Mouse (Mus musculus): Measurements from ENCODE around the gene Ip6k2. TPM values are rescaled to one million over a fixed set of nuclear protein-coding genes. Genes with fewer than 3 reads are reported as not detected.

Gene Ip6k2
- total and polyA plus RNA-seq, 3 experiments = 21.3 to 33.7 TPM; not detected in 1

DNA sequence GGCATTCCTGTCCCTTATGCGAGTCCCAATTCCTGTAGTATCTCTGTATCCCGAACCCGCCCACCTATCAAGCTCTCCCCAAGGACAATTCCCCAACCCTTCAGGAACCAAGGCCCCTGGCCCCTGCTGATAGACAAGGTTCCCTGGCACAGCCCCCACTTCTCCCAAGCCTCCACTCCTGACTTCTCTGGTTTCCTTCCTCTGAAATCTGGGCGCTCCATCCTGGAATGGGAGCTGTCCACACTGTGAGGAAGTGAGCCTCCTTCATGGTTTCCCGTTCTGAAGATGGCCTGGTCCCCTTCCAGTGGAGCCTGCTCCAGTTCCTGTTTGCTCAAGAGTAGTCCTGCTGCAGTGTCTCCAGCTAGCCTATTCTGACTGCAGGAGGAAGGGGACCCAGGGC, 25.6 kb downstream of the Ip6k2 start:
- TF ChIP-seq JUND (IDR thresholded peaks at IDR 0.05; ENCODE audit: low read depth, low read length) = no peak
- TF ChIP-seq RAD21 (IDR thresholded peaks at IDR 0.05; ENCODE audit: low read depth, low read length) = no peak
- no peak for TF ChIP-seq GATA1 (IDR thresholded peaks at IDR 0.05; ENCODE audit: low read depth, low read length)
- TF ChIP-seq POLR2AphosphoS5 (IDR thresholded peaks at IDR 0.05; ENCODE audit: borderline replicate concordance, low read depth, low read length) = no peak
- no peak for TF ChIP-seq NRF1 (IDR thresholded peaks at IDR 0.05; ENCODE audit: insufficient read depth, low read depth, low read length, poor library complexity, severe bottlenecking)
- no peak for TF ChIP-seq E2F4 (IDR thresholded peaks at IDR 0.05; ENCODE audit: borderline replicate concordance, low read depth, low read length)
- no peak for TF ChIP-seq KAT2A (conservative IDR thresholded peaks at IDR 0.05; ENCODE audit: low read depth, low read length)
- Histone ChIP-seq H3K27me3 (ENCODE audit: control insufficient read depth in 1 of 2, insufficient read depth in 2 of 2, low read length in 2 of 2) (no peaks in the 10 kb centered on the region), H3K27ac (ENCODE audit: control insufficient read depth, low read depth, low read length) (no peak overlapping the region), H3K4me1 (ENCODE audit: control insufficient read depth in 1 of 2, insufficient read depth in 2 of 2, low read length in 2 of 2) (peaks cover 19 to 27% of the 10 kb centered on the region in 2 experiments), H3K36me3 (ENCODE audit: control insufficient read depth in 1 of 2, insufficient read depth in 2 of 2, low read length in 2 of 2) (peaks cover 0 to 23% of the 10 kb centered on the region in 2 experiments; a peak in 3 of 4 replicates), H3K4me3 (ENCODE audit: control insufficient read depth in 1 of 2, insufficient read depth in 1 of 2, low read depth in 2 of 2, low read length in 2 of 2) (peak overlapping the region in 1 of 2 experiments; percentile 61; a peak in 2 of 4 replicates), H3K9ac (ENCODE audit: control insufficient read depth, low read depth, low read length, poor library complexity, severe bottlenecking) (no peak overlapping the region), H3K79me2 (ENCODE audit: control insufficient read depth, insufficient read depth, low read length, poor library complexity) (peaks cover 2% of the 10 kb centered on the region; the same call in 1 of the 2 replicates), H3K9me3 (replicated peaks; ENCODE audit: insufficient read depth, low read length) (no peaks in the 10 kb centered on the region)
- DNase-seq (ENCODE audit: low read depth, low spot score) = peak; percentile 24

DNA sequence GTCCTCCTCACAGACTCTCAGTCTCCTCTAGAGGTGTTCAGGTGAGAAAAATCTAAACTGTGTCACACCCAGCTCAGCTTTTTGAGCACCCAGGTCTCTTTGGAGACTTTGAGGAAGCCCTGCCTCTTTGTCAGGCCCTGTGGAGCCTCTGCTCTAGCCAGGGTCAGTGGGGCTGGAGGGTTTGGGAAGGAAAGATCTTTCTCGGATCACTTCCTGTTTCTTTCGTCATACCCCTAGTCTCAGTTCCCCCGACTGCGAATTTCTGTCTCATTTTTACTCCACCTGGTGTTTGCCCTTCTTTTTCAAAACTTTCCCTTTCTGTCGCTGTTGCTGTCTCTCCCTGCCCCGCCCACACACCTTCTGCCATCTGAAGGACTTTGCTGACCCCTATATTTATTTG, 26.1 kb downstream of the Ip6k2 start:
- TF ChIP-seq TCF12 (IDR thresholded peaks at IDR 0.05; ENCODE audit: low read depth, low read length) = no peak
- no peak for TF ChIP-seq SMC3 (IDR thresholded peaks at IDR 0.05; ENCODE audit: low read depth, low read length)
- no peak for TF ChIP-seq CTCF (IDR thresholded peaks at IDR 0.05 in 2 of 3, conservative IDR thresholded peaks at IDR 0.05 in 1 of 3; ENCODE audit: control insufficient read depth in 1 of 3, insufficient read depth in 1 of 3, low read depth in 2 of 3, low read length in 3 of 3, poor library complexity in 1 of 3, severe bottlenecking in 1 of 3)
- no peak for TF ChIP-seq TBP (IDR thresholded peaks at IDR 0.05; ENCODE audit: low read depth, low read length)
- no peak for TF ChIP-seq CHD1 (IDR thresholded peaks at IDR 0.05; ENCODE audit: low read depth, low read length)
- TF ChIP-seq HCFC1 (IDR thresholded peaks at IDR 0.05; ENCODE audit: low read depth, low read length) = no peak
- TF ChIP-seq ZNF384 (IDR thresholded peaks at IDR 0.05; ENCODE audit: low read depth, low read length) = no peak
- TF ChIP-seq TAL1 (IDR thresholded peaks at IDR 0.05; ENCODE audit: low read length) = no peak
- TF ChIP-seq GABPA (IDR thresholded peaks at IDR 0.05; ENCODE audit: low read depth, low read length) = no peak
- no peak for TF ChIP-seq BHLHE40 (IDR thresholded peaks at IDR 0.05; ENCODE audit: borderline replicate concordance, low read depth, low read length)
- TF ChIP-seq EP300 (IDR thresholded peaks at IDR 0.05; ENCODE audit: low read depth in 1 of 2, low read length in 2 of 2) = no peak
- no peak overlapping the region for H3K9ac ChIP-seq (ENCODE audit: control insufficient read depth, low read depth, low read length, poor library complexity, severe bottlenecking)
- peaks cover 19 to 27% of the 10 kb centered on the region in 2 experiments for H3K4me1 ChIP-seq (ENCODE audit: control insufficient read depth in 1 of 2, insufficient read depth in 2 of 2, low read length in 2 of 2)
- H3K27ac ChIP-seq (ENCODE audit: control insufficient read depth, low read depth, low read length) = no peak overlapping the region
- no peaks in the 10 kb centered on the region for H3K9me3 ChIP-seq (replicated peaks; ENCODE audit: insufficient read depth, low read length)
- peaks cover 0 to 23% of the 10 kb centered on the region in 2 experiments; a peak in 3 of 4 replicates for H3K36me3 ChIP-seq (ENCODE audit: control insufficient read depth in 1 of 2, insufficient read depth in 2 of 2, low read length in 2 of 2)
- H3K79me2 ChIP-seq (ENCODE audit: control insufficient read depth, insufficient read depth, low read length, poor library complexity) = peaks cover 2% of the 10 kb centered on the region; the same call in 1 of the 2 replicates
- no peak for DNase-seq (ENCODE audit: low read depth, low spot score)
- no peaks in the 10 kb centered on the region for H3K27me3 ChIP-seq (ENCODE audit: control insufficient read depth in 1 of 2, insufficient read depth in 2 of 2, low read length in 2 of 2)
- no peak overlapping the region for H3K4me3 ChIP-seq (ENCODE audit: control insufficient read depth in 1 of 2, insufficient read depth in 1 of 2, low read depth in 2 of 2, low read length in 2 of 2)
